Comparison of ENCODE assay signal across 18 mouse cellular contexts in the genomic region with DNA sequence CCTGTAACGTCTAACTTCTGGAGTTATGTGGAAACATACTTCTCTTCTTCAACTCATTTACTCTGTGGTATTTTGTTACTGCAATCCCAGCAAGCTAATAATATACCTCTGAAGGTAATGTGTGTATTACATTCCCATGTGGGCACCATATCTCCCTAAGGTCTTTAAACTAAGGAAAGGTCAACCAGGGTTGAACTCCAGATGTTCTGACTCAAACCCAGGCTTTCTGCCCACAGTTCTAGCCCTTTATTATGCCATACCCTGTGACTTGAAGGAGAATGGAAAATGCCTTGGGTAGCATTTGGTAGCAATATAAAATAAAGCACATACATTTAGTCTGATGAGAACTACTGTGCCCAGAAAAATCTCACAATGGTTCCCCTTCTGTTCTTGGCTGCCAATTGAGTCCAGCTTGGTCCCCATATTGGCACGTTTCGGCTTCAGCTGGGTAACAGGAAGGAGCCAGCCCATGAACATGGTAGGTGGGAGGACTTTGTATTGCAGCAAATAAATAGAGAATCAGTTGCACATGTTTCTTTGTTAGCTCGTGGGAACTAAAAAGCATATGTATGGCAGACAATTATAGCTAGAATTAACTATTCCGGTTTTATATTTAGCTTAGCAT. TPM values are rescaled to one million over a fixed set of nuclear protein-coding genes. Genes with fewer than 3 reads are reported as not detected.
DNase-seq lines count a peak whose midpoint lies in the region; ATAC-seq lines count a peak whose summit lies in the region.
"Had no signal": no experiment of that assay in that cellular context is flagged by ENCODE, and none has a peak within 500 bp of the region (broad histone marks: within the 10 kb centered on the region; RNA-seq: fewer than 3 reads in every experiment).

No protein-coding gene starts in this region.

- no peak overlapping the region for H3K4me2 ChIP-seq in hindbrain, embryonic 13.5 days
- H3K4me2 ChIP-seq: embryonic facial prominence, embryonic 15.5 days; intestine, embryonic 15.5 days; neural tube, embryonic 12.5 days had no signal

- H3K4me1 ChIP-seq in hindbrain, embryonic 13.5 days (replicated peaks): no peaks in the 10 kb centered on the region
- H3K4me1 ChIP-seq: intestine, embryonic 15.5 days; neural tube, embryonic 12.5 days had no signal

- H3K27me3 ChIP-seq in hindbrain, embryonic 13.5 days: no peaks in the 10 kb centered on the region
- H3K27me3 ChIP-seq: embryonic facial prominence, embryonic 15.5 days; intestine, embryonic 15.5 days; neural tube, embryonic 12.5 days had no signal

- H3K36me3 ChIP-seq in hindbrain, embryonic 13.5 days: no peaks in the 10 kb centered on the region
- H3K36me3 ChIP-seq: embryonic facial prominence, embryonic 15.5 days; intestine, embryonic 15.5 days; neural tube, embryonic 12.5 days had no signal

- ATAC-seq in frontal cortex, adult (ENCODE audit: low TSS enrichment): peak; percentile 52
- no peak for ATAC-seq in hindbrain, embryonic 13.5 days (ENCODE audit: low FRiP score)
- ATAC-seq: CD4-positive, CD25-positive, alpha-beta regulatory T cell, adult 4 months; intestine, embryonic 15.5 days had no signal

- no peaks in the 10 kb centered on the region for H3K9me3 ChIP-seq in hindbrain, embryonic 13.5 days
- H3K9me3 ChIP-seq: embryonic facial prominence, embryonic 15.5 days; intestine, embryonic 15.5 days; neural tube, embryonic 12.5 days had no signal

- no peak overlapping the region for H3K9ac ChIP-seq in hindbrain, embryonic 13.5 days
- H3K9ac ChIP-seq: embryonic facial prominence, embryonic 15.5 days; intestine, embryonic 15.5 days; liver, embryonic 14.5 days; neural tube, embryonic 12.5 days had no signal

- no peak overlapping the region for H3K4me3 ChIP-seq in hindbrain, embryonic 13.5 days
- H3K4me3 ChIP-seq: embryonic facial prominence, embryonic 15.5 days; intestine, embryonic 15.5 days; neural tube, embryonic 12.5 days had no signal

- WGBS in hindbrain, embryonic 13.5 days: 86% methylated on average over 5 of the region's 5 CpGs

- DNase-seq in frontal cortex, postnatal 14 days (ENCODE audit: low spot score in 2 of 2): no peak
- peak; percentile 60 for DNase-seq in adipocyte (ENCODE audit: low spot score)
- peak; percentile 75 for DNase-seq in layer of hippocampus, adult 11-12 months (ENCODE audit: low spot score)
- DNase-seq in layer of hippocampus, postnatal 36 days: peak; percentile 63 to 69
- DNase-seq in urinary bladder, adult 18-20 months (ENCODE audit: low spot score in 2 of 2): no peak
- DNase-seq: adrenal gland, postnatal 14 days; kidney, postnatal 10 days; lung, postnatal 10 days had no signal

- H3K27ac ChIP-seq in hindbrain, embryonic 13.5 days: no peak overlapping the region
- H3K27ac ChIP-seq: embryonic facial prominence, embryonic 15.5 days; intestine, embryonic 15.5 days; liver, embryonic 14.5 days; neural tube, embryonic 12.5 days had no signal

RNA-seq across cellular contexts. Expression of gene Anks1b, which starts 17.9 kb away (rescaled TPM):
- total RNA-seq in layer of hippocampus, postnatal 36 days (2021): 100 to 1,000 TPM; 492 to 532 TPM
- polyA plus RNA-seq in hindbrain, embryonic 13.5 days (2015; fragmentation: Nextera tagmentation; extraction: Ambion mirVana): 52.2 and 55.0 TPM in 2 replicates
- total RNA-seq: hematopoietic stem cell, adult 5-6 weeks; megakaryocyte-erythroid progenitor cell, adult 5-6 weeks; MEL had no signal
- polyA plus RNA-seq: CD4-positive, CD25-positive, alpha-beta regulatory T cell, adult 4 months; liver, embryonic 14.5 days had no signal

Comparison
In these comparisons a context has a peak if more than half of its experiments do, and no peak if none do; other contexts are left out.
1. DNase-seq: peak in adipocyte (single experiment), layer of hippocampus, adult 11-12 months (single experiment) and layer of hippocampus, postnatal 36 days (2 of 2); none in frontal cortex, postnatal 14 days (0 of 2) and urinary bladder, adult 18-20 months (0 of 2).